Mouse (Mus musculus) hindlimb bud, embryonic 11.5 days (tissue): ENCODE measurements around the gene Tra2a.
"Not testable (repeated sequence)": the region's sequence is repeated elsewhere in the genome, so short reads cannot be mapped to it uniquely, and the experiment has no call there.

ENCODE experiments used
- DNase-seq: peaks from one replicate; pipeline ENCODE4 v3.0.0-alpha.2; 2012; ENCODE audit warnings: low read depth, low spot score; ENCODE audit errors: extremely low spot score

The Tra2a gene

DNA sequence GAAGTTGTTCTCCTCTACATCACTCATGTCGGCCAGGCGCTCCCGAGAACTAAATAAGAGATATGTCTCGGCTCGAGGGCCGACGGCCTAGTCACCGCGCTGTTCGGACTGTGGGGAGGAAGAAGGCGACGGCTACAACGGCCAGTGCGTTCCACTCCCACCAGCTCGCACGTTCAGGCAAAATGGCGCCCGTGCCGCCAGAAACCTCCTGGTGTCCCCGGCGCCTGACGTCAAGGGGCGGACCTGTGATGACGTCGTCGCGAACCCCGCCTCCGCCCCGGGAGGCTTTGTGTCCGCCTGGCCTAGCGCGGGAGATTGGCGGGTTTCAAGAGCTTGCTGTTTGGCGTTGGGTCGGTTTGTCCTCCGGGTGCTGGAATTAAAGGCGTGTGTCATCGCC is at the start of gene Tra2a:
Gene Tra2a (minus strand): TSS at position 187 of the 397 bp plus-strand sequence.
- DNase-seq = peak; percentile 88

DNA sequence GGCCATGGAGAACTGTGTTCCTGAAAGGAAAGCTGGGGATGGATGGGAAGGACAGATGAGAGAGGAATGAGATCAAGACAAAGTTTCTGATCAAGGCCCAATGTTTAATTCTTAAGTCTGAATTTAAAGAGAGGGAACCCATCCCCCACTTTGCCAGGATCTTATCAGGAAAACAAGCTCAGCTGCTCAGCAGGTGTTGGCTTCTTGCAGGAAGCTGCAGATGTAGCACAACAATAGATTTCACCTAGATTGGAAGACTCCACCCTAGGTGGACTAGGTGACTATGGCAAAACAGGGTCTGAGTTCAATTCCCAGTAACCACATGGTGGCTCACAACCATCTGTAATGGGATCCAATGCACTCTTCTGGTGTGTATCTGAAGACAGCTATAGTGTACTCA is 34.5 kb upstream of the Tra2a start:
- DNase-seq = no peak

DNA sequence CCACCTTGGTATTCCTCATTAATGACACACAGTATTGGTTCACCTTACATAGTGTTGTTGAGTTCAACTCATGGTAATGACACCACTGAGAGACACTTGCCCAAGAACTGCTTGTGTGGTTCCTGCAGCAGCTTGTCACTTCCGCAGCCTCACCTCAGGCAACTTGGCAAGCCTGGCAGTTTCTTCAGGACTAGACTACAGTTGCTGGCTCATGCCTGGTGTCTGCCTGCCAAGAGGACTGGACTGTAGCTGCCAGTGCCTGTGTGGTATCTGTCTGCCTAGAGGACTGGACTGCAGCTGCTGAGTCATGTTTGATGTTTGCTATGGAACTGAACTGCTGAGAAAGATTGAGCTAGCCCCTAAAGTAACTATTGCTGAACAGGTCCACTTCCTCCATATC is 18.3 kb upstream of the Tra2a start:
- no peak for DNase-seq

DNA sequence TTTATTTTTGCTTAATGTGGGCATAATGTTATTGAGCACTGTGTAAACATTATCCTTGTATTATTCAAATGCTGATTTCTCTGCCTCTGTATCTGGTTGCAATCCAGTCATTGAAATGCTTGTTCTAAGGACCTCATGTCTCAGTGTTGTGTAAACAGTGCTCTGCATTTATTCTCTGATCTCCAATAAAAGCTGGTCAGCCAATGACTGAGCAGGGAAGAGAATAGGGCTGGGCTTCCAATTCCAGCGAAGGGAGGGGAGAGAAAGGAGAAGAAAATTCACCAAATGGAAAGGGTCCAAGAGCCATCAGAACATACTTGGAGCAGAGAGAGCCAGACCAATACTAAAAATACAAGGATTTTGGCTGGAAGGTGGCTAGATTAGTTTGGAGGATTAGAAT is 17.1 kb upstream of the Tra2a start:
- no peak for DNase-seq

DNA sequence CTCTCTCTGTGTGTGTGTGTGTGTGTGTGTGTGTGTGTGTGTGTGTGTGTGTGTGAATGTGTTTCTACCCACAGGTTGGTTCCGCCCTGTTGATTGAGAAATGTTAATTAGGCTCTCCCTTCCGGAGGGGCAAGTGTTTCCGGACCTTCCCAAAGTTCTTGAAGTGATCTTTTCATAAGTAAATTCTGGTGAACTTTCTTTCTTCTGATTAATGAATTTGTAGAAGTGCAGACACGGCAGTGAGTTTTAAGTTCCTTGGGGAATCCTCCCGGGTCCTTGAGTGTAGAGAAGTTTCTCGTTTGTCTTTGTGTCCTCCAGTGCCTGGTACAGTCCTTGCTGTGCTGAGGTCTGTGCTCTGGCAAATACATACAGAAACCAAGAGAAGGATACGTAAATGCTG is 11.5 kb upstream of the Tra2a start:
- DNase-seq = no peak

DNA sequence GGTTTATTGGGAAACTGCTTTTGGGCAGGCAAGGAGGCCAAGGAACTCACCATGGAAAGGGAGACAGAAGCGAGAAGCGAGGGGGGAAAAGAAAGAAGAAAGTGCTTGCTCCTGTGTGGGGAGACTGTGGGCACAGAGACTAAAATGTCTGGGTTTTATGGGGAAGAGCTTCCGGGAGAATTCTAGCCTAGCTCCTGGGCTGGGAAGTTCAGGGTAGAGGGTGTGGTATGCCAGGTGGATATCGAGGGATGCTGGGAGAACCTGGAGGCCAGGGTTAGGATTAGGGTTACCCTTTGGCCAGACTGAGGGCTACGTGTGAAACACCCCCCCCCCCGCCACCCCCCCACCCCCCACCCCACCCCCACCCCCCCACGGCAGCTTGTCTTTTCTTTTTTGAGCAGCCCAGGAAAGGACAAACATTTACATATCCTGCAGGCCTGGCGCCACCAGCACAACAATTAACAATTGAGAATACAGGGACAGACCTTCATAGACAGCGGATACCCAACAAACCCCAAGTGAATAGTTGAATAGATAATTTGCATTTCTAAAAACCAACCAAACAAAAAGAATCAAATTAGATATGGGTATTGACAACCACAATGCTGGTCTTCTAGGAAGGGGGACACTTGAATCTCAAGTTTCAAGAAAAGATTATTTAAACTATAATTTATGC is 10.7 kb upstream of the Tra2a start:
- DNase-seq = no peak

DNA sequence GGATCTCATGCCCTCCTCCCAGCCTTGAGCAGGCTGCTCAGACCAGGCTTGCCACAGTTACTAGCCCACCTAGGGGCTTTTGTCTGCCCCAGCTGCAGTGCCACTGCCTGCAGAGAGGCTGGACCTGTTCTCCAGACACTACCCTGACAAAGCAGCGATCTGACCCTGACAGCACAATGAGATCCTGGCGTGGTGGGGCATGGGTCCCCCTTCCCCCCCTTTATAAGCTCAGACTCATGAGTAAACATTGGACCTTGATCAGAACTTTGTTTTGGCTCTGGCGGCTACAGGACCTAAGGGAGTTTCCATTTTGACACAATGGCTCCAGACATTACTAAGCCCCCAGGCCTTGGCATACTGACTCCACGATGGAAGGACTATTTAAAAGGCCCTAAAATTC is 10.1 kb upstream of the Tra2a start:
- no peak for DNase-seq

DNA sequence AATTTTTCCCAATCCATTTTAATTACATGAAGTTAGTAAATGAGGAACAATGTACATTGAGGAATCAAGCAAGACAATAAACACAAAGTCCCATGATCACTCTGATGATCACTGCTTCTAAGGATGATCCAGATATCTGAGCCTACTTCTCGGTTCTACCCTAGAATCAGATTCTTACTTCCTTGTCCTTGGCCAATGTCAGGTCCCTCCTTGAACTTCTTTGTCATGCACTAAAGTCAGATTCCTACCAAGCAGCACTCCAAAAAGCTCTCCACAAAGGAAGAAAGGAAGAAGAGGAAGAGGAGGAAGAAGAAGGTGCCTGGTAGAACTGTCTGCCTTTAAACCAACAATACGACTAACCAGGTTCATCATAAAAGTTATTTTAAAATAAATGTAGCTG is 9.0 kb upstream of the Tra2a start:
- no peak for DNase-seq

DNA sequence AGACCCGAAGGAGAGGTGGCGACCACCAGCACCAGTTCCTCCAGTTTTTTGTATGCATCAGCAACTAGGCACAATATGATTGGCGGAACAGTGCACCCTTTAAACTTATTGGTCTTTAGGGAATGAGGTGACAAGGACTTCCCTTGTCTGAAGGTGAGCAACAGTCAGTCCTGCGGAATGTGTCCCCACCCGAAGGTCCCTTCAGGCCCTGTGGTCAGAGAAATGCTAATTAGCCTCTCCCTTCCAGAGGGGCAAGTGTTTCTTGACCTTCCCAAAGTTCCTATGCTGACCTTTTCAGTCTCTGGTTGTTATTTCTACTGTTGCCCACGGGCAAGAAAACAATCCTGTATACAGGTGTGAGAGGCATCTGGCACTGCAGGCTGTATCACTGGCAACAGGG is 8.0 kb upstream of the Tra2a start:
- DNase-seq = no peak

DNA sequence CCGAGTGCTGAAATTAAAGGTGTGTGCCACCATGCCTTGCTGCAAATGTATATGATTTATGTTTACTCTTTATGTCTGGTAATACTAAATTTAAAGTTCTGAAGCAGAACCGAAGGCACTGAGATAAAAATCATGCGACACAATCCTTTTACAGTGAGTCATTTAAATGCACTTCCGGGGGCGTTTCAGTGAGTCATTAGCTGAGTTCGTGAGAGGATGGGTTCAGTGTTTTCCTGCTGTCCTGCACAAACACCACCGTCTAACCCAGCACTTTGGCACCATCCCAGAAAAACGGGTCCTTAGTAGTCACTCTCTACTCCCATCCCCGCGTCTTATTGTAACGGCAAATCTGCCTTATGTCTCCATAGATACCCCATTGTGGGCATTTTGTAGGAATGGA is 6.1 kb upstream of the Tra2a start:
- DNase-seq = no peak

DNA sequence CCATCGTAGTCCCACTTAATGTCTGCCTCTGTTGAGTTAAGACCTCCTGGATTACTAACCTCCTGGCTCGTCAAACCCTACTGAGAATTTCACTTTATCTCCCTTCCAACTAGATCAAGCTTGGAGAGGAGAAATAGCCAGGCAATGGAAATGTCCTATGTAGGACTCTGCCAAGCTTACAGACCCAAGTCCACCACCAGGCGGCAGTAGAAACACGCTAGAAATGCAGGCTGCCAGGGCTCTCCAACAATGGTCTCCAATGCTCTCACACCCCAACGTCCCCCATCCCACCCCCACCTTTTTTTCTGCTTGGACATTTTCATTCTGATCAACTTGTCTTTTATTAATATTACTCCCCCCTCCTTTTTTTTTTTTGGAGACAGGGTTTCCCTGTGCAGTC is 5.4 kb upstream of the Tra2a start:
- DNase-seq = no peak

DNA sequence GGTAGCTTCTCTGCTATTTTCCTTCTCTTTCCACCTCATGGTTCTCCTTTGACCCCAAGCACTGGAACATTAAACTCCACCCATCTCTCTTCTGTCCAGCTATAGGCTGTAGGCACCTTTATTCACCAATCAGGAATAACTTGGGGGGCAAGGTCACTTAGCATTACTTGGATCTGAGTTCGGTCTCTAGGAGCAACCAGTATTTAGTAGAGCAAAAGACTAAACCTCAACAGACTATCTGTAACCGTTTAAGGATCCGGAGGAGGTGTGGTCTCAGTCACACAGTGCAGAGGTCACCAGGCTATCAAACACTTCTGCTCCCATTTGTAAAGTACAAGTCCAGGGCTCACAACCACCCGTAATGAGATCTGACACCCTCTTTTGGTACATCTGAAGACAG is 3.9 kb upstream of the Tra2a start:
- DNase-seq = no peak

DNA sequence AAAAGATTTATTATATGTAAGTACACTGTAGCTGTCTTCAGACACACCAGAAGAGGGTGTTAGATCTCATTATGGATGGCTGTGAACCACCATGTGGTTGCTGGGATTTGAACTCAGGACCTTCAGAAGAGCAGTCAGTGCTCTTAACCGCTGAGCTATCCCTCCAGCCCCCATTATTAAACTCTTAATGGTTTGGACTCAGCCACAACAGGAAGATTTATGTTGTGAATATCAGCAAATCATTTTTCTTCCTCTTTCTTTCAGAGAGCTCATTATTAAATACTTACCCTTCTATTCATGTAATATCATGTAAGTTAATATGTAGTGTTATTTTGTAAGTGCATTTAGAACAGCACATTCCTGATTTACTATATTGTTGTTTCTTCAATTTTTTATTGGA is 1.4 kb upstream of the Tra2a start:
- DNase-seq = not testable (repeated sequence)

DNA sequence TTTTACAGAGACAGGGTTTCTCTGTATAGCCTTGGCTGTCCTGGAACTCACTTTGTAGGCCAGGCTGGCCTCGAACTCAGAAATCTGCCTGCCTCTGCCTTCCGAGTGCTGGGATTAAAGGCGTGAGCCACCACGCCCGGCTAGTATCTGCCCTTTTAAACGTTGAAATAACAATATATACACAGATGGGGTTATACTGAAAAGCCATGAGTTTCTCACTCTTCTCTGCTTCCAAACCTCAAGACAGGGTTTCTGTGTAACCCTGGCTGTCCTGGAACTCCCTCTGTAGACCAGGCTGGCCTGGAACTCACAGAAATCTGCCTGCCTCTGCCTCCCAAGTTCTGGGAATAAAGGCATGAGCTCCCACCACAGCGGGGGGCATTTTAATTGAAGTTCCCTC is 613 bp upstream of the Tra2a start:
- not testable (repeated sequence) for DNase-seq

DNA sequence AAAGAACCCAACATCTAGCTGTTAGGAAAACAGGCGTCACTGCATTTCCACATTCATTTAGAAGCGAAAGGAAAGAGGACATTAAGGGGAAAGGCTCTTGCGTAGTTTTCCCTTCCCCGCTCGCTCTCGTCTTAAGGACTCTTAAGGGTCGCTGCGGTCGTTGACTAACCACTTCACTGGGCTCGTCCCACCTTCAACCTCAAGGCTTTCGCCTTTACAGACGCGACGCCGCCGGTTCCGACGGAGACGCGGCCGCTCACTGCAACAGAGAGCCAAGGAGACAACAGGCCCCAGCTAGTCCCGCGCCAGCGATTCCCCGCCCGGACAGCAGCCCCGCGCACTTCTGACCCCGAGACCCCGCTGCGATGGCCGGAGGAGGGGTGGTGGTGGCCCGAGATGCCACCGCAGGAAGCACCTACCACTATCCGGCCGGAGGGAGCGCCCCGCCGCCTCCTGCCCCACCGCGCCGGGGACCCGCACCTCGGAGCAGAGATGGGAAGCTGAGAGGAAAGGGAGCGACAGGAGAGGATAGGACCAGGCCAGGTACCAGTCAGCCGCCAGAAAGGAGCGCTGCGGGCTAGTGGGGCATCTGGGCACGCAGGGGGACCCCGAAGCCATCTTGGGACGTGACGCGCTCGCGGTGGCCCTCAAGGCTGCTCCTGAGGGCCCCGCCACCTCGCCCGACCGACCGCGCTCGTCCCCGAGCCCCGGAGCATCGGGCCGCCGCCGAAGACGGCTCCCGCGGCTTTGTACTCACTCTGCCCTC is 569 bp downstream of the Tra2a start:
- DNase-seq = no peak

DNA sequence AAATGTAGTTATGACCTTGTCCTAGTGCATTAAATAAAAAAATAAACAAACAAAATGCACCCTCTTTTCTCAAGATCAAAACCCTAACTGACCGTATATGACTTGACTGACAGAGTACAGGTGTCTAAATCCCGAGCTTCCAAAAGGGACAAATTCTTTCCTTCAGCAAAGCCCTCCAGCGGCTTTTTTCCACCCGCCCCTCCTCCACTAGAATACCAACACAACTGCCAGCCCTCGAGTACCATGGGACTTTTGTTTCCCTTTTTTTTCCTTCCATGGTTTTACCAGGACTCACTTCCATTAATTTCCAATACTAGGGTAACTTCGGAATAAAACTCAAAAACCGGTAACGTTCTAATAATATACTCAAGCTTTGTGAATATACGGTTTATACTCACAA is 1.4 kb downstream of the Tra2a start:
- no peak for DNase-seq

DNA sequence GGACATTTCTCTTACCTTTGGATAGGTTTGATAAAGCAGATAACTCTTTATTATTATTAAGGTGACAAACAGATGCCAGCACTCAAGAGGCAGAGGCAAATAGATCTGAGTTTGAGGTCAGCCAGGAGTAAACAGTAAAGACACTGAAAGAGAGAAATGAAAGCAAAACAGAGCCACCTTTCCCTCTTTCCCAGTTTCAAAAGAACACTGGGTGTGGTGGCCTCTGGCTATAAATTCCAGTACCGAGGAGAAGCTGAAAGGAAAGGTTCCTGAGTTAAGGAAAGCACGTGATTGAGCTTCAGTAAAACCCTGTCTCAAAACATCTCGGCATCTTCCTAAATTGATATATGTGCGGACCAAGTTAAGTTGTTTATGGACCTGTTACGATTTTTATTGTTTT is 4.1 kb downstream of the Tra2a start:
- no peak for DNase-seq

DNA sequence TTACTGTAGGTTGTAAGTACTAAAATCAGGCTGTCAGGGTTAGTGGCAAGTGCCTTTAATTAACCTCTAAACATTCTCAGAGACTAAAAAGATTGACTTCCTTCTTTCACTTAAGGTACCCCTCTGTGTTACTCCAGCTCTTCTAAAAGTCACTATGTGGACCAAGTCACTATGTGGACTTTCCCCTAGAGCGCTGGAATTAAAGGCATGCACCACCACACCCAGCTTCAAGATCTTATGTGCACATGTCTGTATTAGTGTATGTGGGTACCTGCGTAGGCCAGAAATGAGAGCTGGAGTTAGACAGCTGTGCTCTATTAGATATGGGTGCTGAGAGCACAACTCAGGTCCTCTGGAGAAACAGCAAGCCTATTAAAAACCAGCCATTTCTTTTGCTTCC is 6.0 kb downstream of the Tra2a start:
- DNase-seq = no peak

DNA sequence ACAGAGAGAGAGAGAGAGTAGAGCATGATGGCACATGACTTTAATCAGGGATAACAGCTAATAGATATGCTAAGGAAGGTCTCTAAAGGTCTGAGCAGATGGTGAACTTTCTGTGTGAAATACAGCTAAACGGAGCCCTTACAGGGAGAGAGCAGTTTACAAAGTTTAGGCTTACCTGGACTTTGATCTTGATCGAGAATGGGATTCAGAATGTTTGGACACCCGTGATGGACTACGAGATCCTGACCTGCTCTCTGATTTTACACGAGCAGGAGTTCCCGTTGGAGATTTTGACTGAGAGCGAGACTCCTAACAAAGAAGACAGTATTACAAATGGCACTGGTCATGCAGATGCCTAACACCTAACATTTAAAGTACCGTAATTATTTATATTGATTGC is 11.6 kb downstream of the Tra2a start:
- no peak for DNase-seq

DNA sequence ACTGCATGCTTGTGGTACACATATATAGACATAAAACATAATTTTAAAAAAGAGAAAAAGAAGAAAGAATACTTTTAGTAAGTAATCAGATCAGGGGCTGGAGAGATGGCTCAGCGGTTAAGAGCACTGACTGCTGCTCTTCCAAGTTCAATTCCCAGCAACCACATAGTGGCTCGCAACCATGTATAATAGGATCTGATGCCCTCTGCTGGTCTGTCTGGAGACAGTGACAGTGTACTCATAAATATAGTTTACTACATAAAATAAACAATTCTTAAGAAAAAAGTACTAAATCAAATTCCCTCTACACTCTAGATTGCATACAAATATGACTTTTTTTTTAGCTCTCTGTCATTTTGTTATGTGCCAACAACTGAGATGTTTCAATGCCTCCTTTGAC is 12.6 kb downstream of the Tra2a start:
- no peak for DNase-seq

DNA sequence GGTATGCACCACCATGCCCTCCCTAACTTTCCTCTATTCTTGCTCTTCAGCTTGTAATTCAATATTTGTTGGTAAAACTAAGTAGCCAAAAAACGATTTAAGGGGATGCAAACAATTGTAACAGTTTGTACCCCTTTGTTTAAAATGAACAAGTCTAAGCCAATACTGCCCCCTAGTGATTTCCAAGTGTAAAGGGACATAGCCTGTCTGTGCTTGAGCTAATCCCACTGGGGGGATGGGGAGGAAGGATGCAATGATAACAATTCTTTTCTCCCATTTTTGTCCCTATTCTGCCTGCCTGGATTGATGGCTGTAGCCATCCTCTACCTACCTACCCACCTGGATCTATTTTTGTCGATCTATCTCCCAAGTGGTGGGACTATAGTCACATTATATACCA is 16.6 kb downstream of the Tra2a start:
- DNase-seq = no peak

DNA sequence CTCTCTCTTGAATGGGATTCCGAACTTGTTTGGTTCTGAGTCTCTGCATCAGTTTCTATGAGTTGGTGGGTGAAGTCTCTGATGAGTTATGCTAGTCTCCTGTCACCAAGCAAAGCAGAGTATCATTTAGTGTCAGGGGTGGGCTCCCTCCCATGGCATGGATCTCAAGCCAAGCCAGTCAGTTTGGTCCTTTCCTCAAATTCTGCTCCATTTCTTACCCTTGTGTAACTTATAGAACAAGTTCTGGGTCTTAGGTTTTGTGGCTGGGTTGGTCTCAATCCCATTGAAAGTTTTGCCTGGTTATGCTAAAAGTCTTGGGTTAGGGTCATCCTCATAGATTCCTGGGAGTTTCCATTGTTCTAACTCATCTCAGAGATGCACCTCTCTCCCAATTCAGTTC is 21.5 kb downstream of the Tra2a start:
- DNase-seq = no peak

DNA sequence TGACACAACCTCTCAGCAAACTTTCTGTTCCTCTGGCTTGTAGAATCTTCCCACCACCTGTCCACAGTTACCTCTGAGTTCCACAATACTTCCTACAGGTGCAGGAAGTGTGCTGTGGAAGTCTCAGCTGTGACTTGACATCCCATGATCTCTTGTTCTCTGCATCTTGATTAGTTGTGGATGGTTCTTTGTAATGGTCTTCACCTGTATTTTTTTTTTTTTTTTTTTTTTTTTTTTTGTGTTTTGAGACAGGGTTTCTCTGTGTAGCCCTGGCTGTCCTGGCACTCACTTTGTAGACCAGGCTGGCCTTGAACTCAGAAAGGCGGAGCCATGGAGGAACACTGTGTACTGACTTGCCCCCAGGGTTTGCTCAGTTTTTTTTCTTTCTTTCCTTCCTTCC is 22.3 kb downstream of the Tra2a start:
- no peak for DNase-seq
